Mouse (Mus musculus): ENCODE data around the gene Cblc. TPM values are rescaled to one million over a fixed set of nuclear protein-coding genes. Genes with fewer than 3 reads are reported as not detected.

The Cblc gene
- polyA plus RNA-seq, 1 experiment from 2014 or later: 0.54 TPM

DNA sequence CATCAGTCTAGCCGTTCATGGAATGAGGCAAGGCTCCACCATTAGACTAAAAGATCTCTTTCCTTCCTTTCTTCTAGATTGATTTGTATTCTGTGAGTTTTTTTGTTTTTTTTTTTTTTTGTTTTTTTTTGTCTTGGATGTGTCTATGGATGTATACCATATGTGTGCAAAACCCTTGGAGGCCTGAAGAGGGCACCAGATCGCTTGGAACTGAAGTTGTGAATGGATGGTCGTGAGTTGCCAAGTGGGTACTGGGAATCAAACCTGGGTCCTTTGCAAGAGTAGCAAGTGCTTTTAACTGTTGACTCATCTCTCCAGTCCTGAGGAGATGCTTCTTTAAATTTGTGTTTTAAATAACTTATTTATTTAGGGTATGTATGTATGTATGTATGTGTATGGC is 37.4 kb upstream of the Cblc start:
- Histone ChIP-seq H3K27me3 (ENCODE audit: control insufficient read depth, insufficient read depth, low read length) (no peaks in the 10 kb centered on the region), H3K36me3 (ENCODE audit: control insufficient read depth, insufficient read depth, low read length) (no peaks in the 10 kb centered on the region), H3K9me3 (ENCODE audit: control insufficient read depth, low read length) (no peaks in the 10 kb centered on the region), H3K4me3 (ENCODE audit: low read depth, low read length) (no peak overlapping the region), H3K9ac (replicated peaks; ENCODE audit: low read depth, low read length) (no peak overlapping the region), H3K27ac (ENCODE audit: low read depth, low read length) (no peak overlapping the region), H3K4me1 (ENCODE audit: control insufficient read depth, insufficient read depth, low read length) (no peaks in the 10 kb centered on the region), H3K4me2 (ENCODE audit: low read depth, low read length) (no peak overlapping the region)
- WGBS: 67% methylated on average over 3 of the region's 3 CpGs
- ATAC-seq (ENCODE audit: low read depth): no peak

DNA sequence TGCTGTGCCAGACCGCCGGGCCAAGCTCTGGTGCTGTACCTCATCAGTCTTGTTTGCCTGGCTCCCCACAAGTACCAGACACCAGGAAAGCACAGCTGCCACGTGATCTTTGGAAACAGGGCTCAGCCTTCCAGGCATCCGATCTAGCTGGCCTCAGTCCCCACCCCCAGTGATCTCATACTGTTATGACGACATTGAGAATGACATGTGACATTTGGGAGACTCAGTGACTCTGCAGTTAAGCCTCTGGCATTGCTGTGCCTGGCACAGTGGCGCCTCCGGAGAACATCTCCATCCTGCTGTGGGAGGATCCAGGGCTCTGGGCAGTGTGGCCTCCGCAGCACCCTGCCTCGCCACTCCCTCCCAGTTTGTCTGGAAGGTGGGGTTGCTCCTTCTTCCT is 35.2 kb upstream of the Cblc start:
- no peak overlapping the region for H3K27ac ChIP-seq (ENCODE audit: low read depth, low read length)
- H3K9ac ChIP-seq (replicated peaks; ENCODE audit: low read depth, low read length): no peak overlapping the region
- 54% methylated on average over 9 of the region's 9 CpGs for WGBS
- no peaks in the 10 kb centered on the region for H3K4me1 ChIP-seq (ENCODE audit: control insufficient read depth, insufficient read depth, low read length)
- ATAC-seq (ENCODE audit: low read depth): no peak
- H3K27me3 ChIP-seq (ENCODE audit: control insufficient read depth, insufficient read depth, low read length): no peaks in the 10 kb centered on the region
- H3K36me3 ChIP-seq (ENCODE audit: control insufficient read depth, insufficient read depth, low read length): no peaks in the 10 kb centered on the region
- no peak overlapping the region for H3K4me2 ChIP-seq (ENCODE audit: low read depth, low read length)
- H3K4me3 ChIP-seq (ENCODE audit: low read depth, low read length): no peak overlapping the region
- H3K9me3 ChIP-seq (ENCODE audit: control insufficient read depth, low read length): no peaks in the 10 kb centered on the region

DNA sequence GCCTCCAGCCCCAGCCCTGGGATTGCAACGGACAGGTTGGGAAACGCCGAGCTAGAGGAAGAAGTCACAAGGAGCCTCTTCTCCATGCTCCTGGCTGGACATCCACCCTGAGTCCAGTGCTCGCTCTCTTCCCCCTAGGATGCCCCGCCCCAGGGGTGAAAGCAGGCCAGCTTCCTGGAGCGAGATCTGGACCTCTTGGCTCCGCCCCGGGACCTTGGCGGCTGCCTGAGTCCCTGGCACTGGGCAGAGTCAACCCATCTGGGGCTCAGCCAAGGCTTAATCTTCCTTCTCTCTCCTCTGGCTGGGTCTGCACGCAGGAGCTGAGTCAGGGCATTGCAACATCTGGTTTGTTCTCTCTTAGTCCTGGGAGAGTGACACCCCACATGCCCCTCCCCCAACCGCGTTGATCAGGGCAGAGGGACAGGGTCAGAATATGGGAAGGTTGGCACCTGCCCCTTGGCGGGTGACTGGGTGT is 34.1 kb upstream of the Cblc start:
- Histone ChIP-seq H3K9me3 (ENCODE audit: control insufficient read depth, low read length) (no peaks in the 10 kb centered on the region), H3K9ac (replicated peaks; ENCODE audit: low read depth, low read length) (no peak overlapping the region), H3K4me1 (ENCODE audit: control insufficient read depth, insufficient read depth, low read length) (no peaks in the 10 kb centered on the region), H3K4me3 (ENCODE audit: low read depth, low read length) (no peak overlapping the region), H3K27ac (ENCODE audit: low read depth, low read length) (no peak overlapping the region), H3K36me3 (ENCODE audit: control insufficient read depth, insufficient read depth, low read length) (no peaks in the 10 kb centered on the region), H3K4me2 (ENCODE audit: low read depth, low read length) (no peak overlapping the region), H3K27me3 (ENCODE audit: control insufficient read depth, insufficient read depth, low read length) (no peaks in the 10 kb centered on the region)
- 32% methylated on average over 13 of the region's 13 CpGs for WGBS
- ATAC-seq (ENCODE audit: low read depth): no peak

DNA sequence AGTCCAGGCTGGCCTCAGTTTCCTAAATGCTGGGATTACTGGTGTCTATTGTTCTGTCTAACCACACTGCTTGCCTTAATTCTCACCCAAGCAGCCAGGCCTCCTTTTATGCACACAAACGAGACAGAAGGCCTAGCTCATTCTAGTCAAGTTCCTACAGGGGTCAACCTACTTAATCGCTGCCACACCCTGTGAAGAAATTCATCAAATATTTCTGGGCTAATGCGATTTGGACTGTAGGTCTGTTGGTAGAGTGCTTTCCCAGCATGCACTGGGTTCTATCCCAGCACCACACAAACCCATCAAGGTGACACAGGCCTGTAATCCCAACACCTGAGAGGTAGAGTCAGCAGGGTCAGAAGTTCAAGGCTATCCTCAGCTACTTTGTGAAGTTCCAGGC is 33.1 kb upstream of the Cblc start:
- Histone ChIP-seq H3K4me3 (ENCODE audit: low read depth, low read length) (no peak overlapping the region), H3K4me2 (ENCODE audit: low read depth, low read length) (no peak overlapping the region), H3K9ac (replicated peaks; ENCODE audit: low read depth, low read length) (no peak overlapping the region), H3K27ac (ENCODE audit: low read depth, low read length) (no peak overlapping the region), H3K27me3 (ENCODE audit: control insufficient read depth, insufficient read depth, low read length) (no peaks in the 10 kb centered on the region), H3K4me1 (ENCODE audit: control insufficient read depth, insufficient read depth, low read length) (no peaks in the 10 kb centered on the region), H3K36me3 (ENCODE audit: control insufficient read depth, insufficient read depth, low read length) (no peaks in the 10 kb centered on the region), H3K9me3 (ENCODE audit: control insufficient read depth, low read length) (no peaks in the 10 kb centered on the region)
- no peak for ATAC-seq (ENCODE audit: low read depth)
- 91% methylated on average over 3 of the region's 3 CpGs for WGBS

DNA sequence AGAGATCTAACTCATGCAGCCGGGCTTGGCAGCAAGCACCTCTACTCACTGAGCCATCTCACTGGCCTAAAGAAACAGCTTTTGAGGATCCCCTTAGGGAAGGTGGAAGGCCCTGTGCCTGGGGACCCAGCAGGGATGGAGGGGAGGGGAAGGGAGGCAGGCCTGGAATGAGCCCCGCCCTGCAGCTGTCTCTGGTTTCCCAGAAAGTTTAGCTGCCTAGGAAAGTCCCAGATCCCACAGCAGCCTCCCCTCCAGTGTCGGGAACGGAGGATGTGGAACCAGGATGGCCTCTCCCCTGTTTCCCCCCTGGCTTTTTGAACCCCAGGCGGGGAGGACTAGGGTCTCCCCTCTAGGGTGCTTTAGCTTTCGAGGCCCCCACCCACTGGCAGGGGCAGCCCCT is 30.1 kb upstream of the Cblc start:
- peaks cover 3% of the 10 kb centered on the region; the same call in 1 of the 2 replicates for H3K4me1 ChIP-seq (ENCODE audit: control insufficient read depth, insufficient read depth, low read length)
- no peak overlapping the region for H3K27ac ChIP-seq (ENCODE audit: low read depth, low read length)
- H3K4me3 ChIP-seq (ENCODE audit: low read depth, low read length): no peak overlapping the region
- peaks cover 15% of the 10 kb centered on the region for H3K27me3 ChIP-seq (ENCODE audit: control insufficient read depth, insufficient read depth, low read length)
- no peak overlapping the region for H3K9ac ChIP-seq (replicated peaks; ENCODE audit: low read depth, low read length)
- H3K4me2 ChIP-seq (ENCODE audit: low read depth, low read length): no peak overlapping the region
- no peaks in the 10 kb centered on the region for H3K9me3 ChIP-seq (ENCODE audit: control insufficient read depth, low read length)
- 38% methylated on average over 6 of the region's 6 CpGs for WGBS
- H3K36me3 ChIP-seq (ENCODE audit: control insufficient read depth, insufficient read depth, low read length): no peaks in the 10 kb centered on the region
- no peak for ATAC-seq (ENCODE audit: low read depth)

DNA sequence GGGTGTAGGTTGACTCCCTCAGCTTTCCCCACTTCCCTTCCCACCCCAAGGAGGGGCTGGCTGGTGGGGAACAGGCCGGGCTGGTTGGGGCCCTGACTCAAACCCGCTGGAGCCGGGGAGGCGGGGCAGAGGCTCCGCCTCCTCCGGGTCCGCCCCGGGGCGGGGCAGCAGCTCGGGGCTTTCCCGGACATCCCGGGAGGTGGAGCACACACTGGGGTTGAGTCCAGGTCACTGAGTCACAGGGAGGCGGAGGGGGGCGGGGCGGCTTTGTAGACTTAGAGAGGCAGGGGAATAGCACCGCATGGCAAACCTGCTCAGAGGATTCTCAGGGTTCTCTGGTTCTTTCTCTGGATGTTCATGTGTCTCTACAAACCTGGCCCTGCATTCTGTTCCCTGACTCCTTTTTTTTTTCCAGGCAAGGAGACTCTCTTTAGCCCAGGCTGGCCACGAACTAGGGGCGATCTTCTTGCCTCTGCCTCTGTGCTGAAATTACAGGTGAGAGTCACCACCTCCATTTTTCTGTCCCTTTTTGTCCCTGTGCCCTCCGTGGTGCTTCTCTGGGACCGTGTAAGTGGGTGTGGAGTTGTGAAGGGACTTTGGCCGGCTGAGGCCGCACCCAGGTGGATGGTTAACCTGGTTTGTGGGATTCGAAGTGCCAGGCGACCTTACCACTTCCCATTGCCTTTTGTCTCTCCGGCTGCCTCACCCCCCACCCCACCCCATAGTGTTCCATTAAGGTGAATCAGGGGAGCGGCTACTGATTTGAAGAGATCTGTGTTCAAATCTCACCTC is 27.8 kb upstream of the Cblc start:
- H3K9ac ChIP-seq (replicated peaks; ENCODE audit: low read depth, low read length): no peak overlapping the region

DNA sequence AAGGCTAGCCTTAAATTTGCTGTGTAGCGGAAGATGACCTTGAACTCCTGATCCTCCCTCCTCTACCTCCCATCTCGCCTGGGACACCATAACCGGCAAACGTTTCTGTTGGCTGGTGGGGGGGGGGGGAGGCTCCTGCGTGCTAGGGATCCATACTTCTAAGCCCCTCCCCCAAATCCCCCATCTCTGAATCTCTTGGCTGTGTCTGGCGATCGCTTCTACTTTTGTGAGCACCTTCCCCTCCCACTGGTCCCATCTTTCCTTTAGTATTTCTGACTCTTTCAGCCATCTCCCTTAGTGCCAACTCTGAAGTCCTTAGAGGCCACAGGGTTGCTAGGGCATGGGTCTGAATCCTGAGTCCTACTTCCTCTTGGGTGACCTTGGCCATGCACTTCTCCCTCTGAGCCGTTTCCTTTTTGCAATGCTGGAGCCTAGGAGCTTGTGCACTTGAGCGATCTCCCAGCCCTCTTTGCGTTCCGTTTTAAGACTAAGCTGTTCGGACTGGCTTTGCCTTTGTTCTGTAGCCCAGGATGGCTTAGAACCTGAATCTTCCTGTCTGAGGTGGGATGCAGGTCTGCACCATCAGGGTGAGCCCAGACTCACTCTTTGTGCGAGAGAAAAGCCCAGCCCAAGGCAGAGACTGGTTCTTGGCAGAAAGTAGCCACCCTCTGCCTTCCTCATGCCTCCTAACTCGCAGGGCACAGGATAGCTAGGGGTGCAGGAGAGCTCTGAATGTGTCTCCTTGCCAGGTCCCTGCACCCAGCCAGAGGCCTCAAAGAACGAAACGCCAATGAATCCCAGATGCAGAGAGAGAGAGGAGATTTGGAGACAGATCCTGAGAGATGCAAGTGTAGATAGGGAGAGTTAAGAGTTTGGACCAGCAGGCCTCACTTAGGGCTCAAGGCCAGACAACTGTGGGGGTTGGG is 26.9 kb upstream of the Cblc start:
- H3K9ac ChIP-seq (replicated peaks; ENCODE audit: low read depth, low read length): no peak overlapping the region

More for the DNA sequence above, 27.8 kb upstream of the Cblc start:
- Histone ChIP-seq H3K27me3 (ENCODE audit: control insufficient read depth, insufficient read depth, low read length) (peaks cover 17% of the 10 kb centered on the region), H3K4me1 (ENCODE audit: control insufficient read depth, insufficient read depth, low read length) (peaks cover 3% of the 10 kb centered on the region; the same call in 1 of the 2 replicates), H3K4me2 (ENCODE audit: low read depth, low read length) (no peak overlapping the region), H3K27ac (ENCODE audit: low read depth, low read length) (no peak overlapping the region), H3K36me3 (ENCODE audit: control insufficient read depth, insufficient read depth, low read length) (no peaks in the 10 kb centered on the region), H3K4me3 (ENCODE audit: low read depth, low read length) (no peak overlapping the region), H3K9me3 (ENCODE audit: control insufficient read depth, low read length) (no peaks in the 10 kb centered on the region)
- 24% methylated on average over 25 of the region's 26 CpGs for WGBS
- ATAC-seq (ENCODE audit: low read depth): peak; percentile 28; the same call in 1 of the 2 replicates

DNA sequence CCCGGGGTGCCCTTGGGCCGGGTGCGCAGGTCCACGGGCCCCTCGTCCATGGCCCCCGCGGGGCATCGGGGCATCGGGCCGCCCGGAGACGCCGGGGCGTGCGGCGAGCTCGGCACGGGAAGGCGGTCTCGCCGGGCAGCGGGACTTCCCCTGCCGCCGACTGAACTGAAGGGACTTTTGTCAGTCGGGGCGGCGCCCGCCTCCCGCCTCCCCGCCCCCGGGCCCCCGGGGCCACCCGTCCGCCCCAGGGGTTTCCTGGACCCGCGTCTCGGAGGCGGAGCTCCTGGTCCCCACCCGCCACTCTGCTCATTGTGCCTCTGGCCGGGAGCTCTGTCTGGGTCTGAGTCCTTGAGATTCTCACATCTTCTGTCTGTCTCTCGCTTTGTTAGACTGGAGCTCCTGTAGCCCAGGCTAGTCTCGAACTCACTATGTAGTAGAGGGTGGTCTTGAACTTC is 26.0 kb upstream of the Cblc start, which contains the start of gene Bcl3:
Bcl3 (minus strand) TSS at position 167 of the 455 bp plus-strand sequence.
- H3K27me3 ChIP-seq (ENCODE audit: control insufficient read depth, insufficient read depth, low read length): peaks cover 17% of the 10 kb centered on the region
- peak within 1 kb of the TSS; percentile 39 for H3K4me2 ChIP-seq (ENCODE audit: low read depth, low read length)
- under 1% methylated on average over 27 of the region's 42 CpGs for WGBS
- ATAC-seq (ENCODE audit: low read depth): no peak
- no peak within 1 kb of the TSS for H3K27ac ChIP-seq (ENCODE audit: low read depth, low read length)
- peak within 1 kb of the TSS; percentile 41; the same call in 1 of the 2 replicates for H3K9ac ChIP-seq (replicated peaks; ENCODE audit: low read depth, low read length)
- H3K4me1 ChIP-seq (ENCODE audit: control insufficient read depth, insufficient read depth, low read length): peaks cover 3% of the 10 kb centered on the region
- peak within 1 kb of the TSS; percentile 21 for H3K4me3 ChIP-seq (ENCODE audit: low read depth, low read length)
- H3K36me3 ChIP-seq (ENCODE audit: control insufficient read depth, insufficient read depth, low read length): no peaks in the 10 kb centered on the region
- H3K9me3 ChIP-seq (ENCODE audit: control insufficient read depth, low read length): no peaks in the 10 kb centered on the region

More for the DNA sequence above, 26.9 kb upstream of the Cblc start:
- H3K9me3 ChIP-seq (ENCODE audit: control insufficient read depth, low read length): no peaks in the 10 kb centered on the region
- WGBS: 25% methylated on average over 16 of the region's 16 CpGs
- peaks cover 17% of the 10 kb centered on the region for H3K27me3 ChIP-seq (ENCODE audit: control insufficient read depth, insufficient read depth, low read length)
- H3K4me2 ChIP-seq (ENCODE audit: low read depth, low read length): no peak overlapping the region
- no peaks in the 10 kb centered on the region for H3K36me3 ChIP-seq (ENCODE audit: control insufficient read depth, insufficient read depth, low read length)
- no peak overlapping the region for H3K4me3 ChIP-seq (ENCODE audit: low read depth, low read length)
- ATAC-seq (ENCODE audit: low read depth): no peak
- peaks cover 3% of the 10 kb centered on the region; the same call in 1 of the 2 replicates for H3K4me1 ChIP-seq (ENCODE audit: control insufficient read depth, insufficient read depth, low read length)
- no peak overlapping the region for H3K27ac ChIP-seq (ENCODE audit: low read depth, low read length)

Data from neural tube, embryonic 14.5 days (tissue).